Mouse (Mus musculus): ENCODE results near the gene Ttc28. TPM values are rescaled to one million over a fixed set of nuclear protein-coding genes. Genes with fewer than 3 reads are reported as not detected.

Gene Ttc28
- polyA plus RNA-seq, 1 experiment from 2014 or later: 28.2 TPM

GRCm38 (mm10) chr5:111155271-111155670 is 275.7 kb downstream of the Ttc28 start:
- Histone ChIP-seq H3K4me2 (replicated peaks) (no peak overlapping the region), H3K27me3 (no peaks in the 10 kb centered on the region), H3K4me1 (peaks cover 80% of the 10 kb centered on the region), H3K27ac (no peak overlapping the region), H3K9ac (no peak overlapping the region), H3K36me3 (no peaks in the 10 kb centered on the region), H3K4me3 (no peak overlapping the region), H3K9me3 (replicated peaks) (no peaks in the 10 kb centered on the region)
- ATAC-seq (ENCODE audit: low FRiP score): no peak
- 87% methylated on average over 4 of the region's 4 CpGs for WGBS

- Histone ChIP-seq H3K9ac (no peak overlapping the region), H3K36me3 (no peaks in the 10 kb centered on the region), H3K27ac (no peak overlapping the region), H3K4me1 (peaks cover 86% of the 10 kb centered on the region), H3K4me3 (no peak overlapping the region), H3K4me2 (replicated peaks) (no peak overlapping the region), H3K9me3 (replicated peaks) (no peaks in the 10 kb centered on the region), H3K27me3 (no peaks in the 10 kb centered on the region)
- 94% methylated on average over 12 of the region's 12 CpGs for whole genome bisulfite sequencing
- ATAC-seq (ENCODE audit: low FRiP score): no peak
These were observed 276.3 kb downstream of the Ttc28 start for GRCm38 (mm10) chr5:111155928-111156327.

DNA sequence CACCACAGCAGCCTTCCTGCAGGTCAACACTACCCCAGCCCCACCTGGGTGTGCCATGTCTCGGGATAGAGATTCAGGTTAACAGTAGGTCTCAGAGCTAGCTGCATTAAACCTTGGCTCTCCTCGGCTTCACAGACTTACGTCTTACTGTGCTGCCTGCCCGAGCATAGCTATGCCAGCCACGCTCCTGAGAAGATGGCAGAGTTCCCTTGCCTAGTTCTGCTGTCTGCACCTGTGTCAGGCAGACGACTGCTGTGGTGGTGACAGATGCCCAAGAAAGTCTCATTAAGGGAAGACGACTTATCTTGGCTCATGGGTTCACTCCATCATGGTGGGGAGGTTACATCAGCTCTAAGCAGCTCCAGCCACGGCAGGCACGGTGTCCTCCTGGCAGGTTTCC is 278.7 kb downstream of the Ttc28 start:
- H3K4me1 ChIP-seq: peaks cover 87% of the 10 kb centered on the region
- no peak overlapping the region for H3K9ac ChIP-seq
- 85% methylated on average over 9 of the region's 9 CpGs for WGBS
- H3K4me2 ChIP-seq (replicated peaks): no peak overlapping the region
- H3K27me3 ChIP-seq: no peaks in the 10 kb centered on the region
- no peaks in the 10 kb centered on the region for H3K36me3 ChIP-seq
- H3K9me3 ChIP-seq (replicated peaks): no peaks in the 10 kb centered on the region
- H3K27ac ChIP-seq: no peak overlapping the region
- no peak for ATAC-seq (ENCODE audit: low FRiP score)
- H3K4me3 ChIP-seq: no peak overlapping the region

GRCm38 (mm10) chr5:111159628-111160321 is 280.2 kb downstream of the Ttc28 start:
- peak overlapping the region; percentile 37 for H3K27ac ChIP-seq
- no peak for ATAC-seq (ENCODE audit: low FRiP score)
- no peak overlapping the region for H3K9ac ChIP-seq
- no peaks in the 10 kb centered on the region for H3K27me3 ChIP-seq
- peak overlapping the region; percentile 13; the same call in 1 of the 2 replicates for H3K4me2 ChIP-seq (replicated peaks)
- peaks cover 87% of the 10 kb centered on the region for H3K4me1 ChIP-seq
- H3K4me3 ChIP-seq: no peak overlapping the region
- no peaks in the 10 kb centered on the region for H3K36me3 ChIP-seq
- no peaks in the 10 kb centered on the region for H3K9me3 ChIP-seq (replicated peaks)
- 38% methylated on average over 23 of the region's 23 CpGs for WGBS

DNA sequence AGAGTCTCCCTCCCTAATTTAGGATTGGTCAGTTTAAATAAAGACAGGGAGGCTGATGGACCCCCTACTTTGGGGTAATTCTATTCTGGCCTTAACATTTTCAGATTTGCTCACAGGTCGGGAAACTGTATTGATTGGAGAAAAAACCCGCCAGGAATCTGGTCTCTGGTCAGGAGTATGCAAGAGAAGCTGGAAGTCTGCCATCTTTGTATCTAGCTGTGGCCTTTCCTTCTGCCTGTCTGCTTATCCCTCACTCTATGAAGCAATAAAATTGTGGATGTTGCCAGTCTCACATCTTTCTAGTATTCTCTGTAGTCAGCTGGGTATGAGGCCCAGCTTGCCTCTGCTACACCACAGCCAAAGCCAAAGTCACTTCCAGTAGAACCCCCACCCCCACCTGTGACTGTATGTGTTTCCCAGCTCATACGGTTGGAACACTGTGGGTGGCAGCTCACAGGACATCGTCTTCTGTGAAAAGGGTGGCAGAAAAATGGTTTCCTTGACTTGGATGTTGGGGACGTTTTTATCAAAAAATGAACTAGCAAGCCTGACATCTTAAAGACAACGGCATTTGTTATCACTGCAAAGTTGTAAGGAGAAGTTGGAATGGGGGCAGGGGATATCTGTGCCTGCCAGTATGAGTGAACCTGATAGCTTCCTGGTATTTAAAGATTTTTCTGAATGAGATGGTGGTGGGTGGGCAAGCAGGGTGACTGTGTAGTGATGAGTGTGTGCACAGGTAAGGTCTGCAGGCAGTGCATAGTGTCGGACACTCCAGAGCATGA is 281.7 kb downstream of the Ttc28 start:
- Histone ChIP-seq H3K9me3 (replicated peaks) (no peaks in the 10 kb centered on the region), H3K36me3 (no peaks in the 10 kb centered on the region), H3K9ac (no peak overlapping the region), H3K4me3 (no peak overlapping the region), H3K27me3 (no peaks in the 10 kb centered on the region), H3K4me2 (replicated peaks) (no peak overlapping the region), H3K27ac (no peak overlapping the region), H3K4me1 (peaks cover 80% of the 10 kb centered on the region)
- 72% methylated on average over 7 of the region's 7 CpGs for WGBS
- ATAC-seq (ENCODE audit: low FRiP score): no peak

DNA sequence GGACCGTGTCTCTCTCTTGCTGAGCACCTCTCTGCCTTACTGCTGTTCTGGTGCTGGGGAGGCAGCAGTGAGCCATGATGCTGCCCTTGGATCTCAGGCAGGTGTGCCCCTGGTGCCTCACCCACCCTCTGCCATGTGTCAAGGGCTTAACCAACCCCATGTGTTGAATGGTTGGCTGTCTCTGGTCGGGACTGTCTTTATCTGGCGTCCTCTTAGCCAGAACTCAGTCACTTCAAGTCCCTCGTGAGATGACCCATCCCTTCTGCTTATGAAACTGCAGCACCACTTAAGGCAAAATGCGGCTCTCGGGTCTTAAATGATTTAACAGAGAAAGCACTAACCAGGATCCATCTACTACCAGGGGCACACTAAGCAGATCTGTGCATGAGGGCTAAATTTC is 283.3 kb downstream of the Ttc28 start:
- H3K9ac ChIP-seq: no peak overlapping the region
- no peaks in the 10 kb centered on the region for H3K9me3 ChIP-seq (replicated peaks)
- H3K27ac ChIP-seq: peak overlapping the region; percentile 74
- peaks cover 70% of the 10 kb centered on the region for H3K4me1 ChIP-seq
- H3K4me2 ChIP-seq (replicated peaks): no peak overlapping the region
- no peak for ATAC-seq (ENCODE audit: low FRiP score)
- 64% methylated on average over 6 of the region's 6 CpGs for WGBS
- no peaks in the 10 kb centered on the region for H3K27me3 ChIP-seq
- no peaks in the 10 kb centered on the region for H3K36me3 ChIP-seq
- H3K4me3 ChIP-seq: no peak overlapping the region

DNA sequence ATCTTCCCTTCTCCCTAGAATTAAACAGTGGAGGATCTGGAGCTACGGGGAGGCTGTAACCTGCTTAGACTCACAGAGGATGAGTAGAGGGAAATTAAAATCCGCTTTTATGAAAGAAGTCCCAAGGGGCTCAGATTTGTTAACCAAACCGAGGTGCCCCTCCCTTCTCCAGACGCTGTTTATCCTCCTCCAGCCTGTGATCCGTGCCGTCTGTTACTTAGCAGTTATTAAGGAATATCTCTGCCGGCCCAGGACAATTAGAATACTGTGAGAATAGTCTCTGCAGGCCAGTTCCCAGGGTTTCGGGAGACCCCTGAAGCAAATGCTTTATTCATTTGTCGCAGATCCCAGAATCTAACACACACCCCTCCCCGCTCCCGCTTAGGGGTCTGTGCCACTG is 283.8 kb downstream of the Ttc28 start:
- H3K4me2 ChIP-seq (replicated peaks): peak overlapping the region; percentile 17

GRCm38 (mm10) chr5:111164348-111164920 is 284.8 kb downstream of the Ttc28 start:
- no peak overlapping the region for H3K4me2 ChIP-seq (replicated peaks)
- H3K4me1 ChIP-seq: peaks cover 63% of the 10 kb centered on the region

More for the DNA sequence above, 283.8 kb downstream of the Ttc28 start:
- Histone ChIP-seq H3K36me3 (no peaks in the 10 kb centered on the region), H3K4me1 (peaks cover 71% of the 10 kb centered on the region), H3K27ac (peak overlapping the region; percentile 74), H3K9ac (0 out of 2 replicates have a peak overlapping the region, but pooled peaks have one; percentile 32), H3K27me3 (no peaks in the 10 kb centered on the region), H3K4me3 (no peak overlapping the region), H3K9me3 (replicated peaks) (no peaks in the 10 kb centered on the region)
- WGBS: 38% methylated on average over 11 of the region's 11 CpGs
- ATAC-seq (ENCODE audit: low FRiP score): peak; percentile 42; the same call in 1 of the 2 replicates

DNA sequence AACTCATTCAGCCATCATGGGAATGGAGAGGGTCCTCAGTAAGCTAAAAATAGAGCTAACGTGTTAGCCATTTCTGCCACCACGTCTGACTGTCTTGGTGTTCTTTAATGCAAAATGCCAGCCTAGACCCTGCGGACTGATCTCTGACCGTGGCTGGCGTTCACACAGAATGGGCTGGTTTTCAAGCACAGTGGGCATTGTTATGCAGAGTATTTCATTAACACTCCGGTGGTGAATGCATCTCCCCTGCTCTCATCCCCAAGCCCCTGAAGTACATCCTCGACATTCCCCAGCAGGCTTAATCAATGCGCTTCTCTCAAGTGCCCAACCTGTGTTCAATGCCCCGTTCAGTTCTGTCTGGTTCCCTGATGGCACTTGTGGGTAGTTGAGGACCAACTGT is 290.8 kb downstream of the Ttc28 start:
- WGBS: 23% methylated on average over 9 of the region's 9 CpGs
- Histone ChIP-seq H3K36me3 (no peaks in the 10 kb centered on the region), H3K27me3 (no peaks in the 10 kb centered on the region), H3K4me1 (peaks cover 28% of the 10 kb centered on the region), H3K4me2 (replicated peaks) (0 out of 2 replicates have a peak overlapping the region, but pooled peaks have one; percentile 1), H3K9ac (no peak overlapping the region), H3K9me3 (replicated peaks) (no peaks in the 10 kb centered on the region), H3K4me3 (no peak overlapping the region), H3K27ac (no peak overlapping the region)
- ATAC-seq (ENCODE audit: low FRiP score): no peak; the same call in 1 of the 2 replicates

More at GRCm38 (mm10) chr5:111164348-111164920, 284.8 kb downstream of the Ttc28 start:
- Histone ChIP-seq H3K4me3 (no peak overlapping the region), H3K27me3 (no peaks in the 10 kb centered on the region), H3K9ac (0 out of 2 replicates have a peak overlapping the region, but pooled peaks have one; percentile 9), H3K9me3 (replicated peaks) (no peaks in the 10 kb centered on the region), H3K36me3 (no peaks in the 10 kb centered on the region), H3K27ac (peak overlapping the region; percentile 74)
- WGBS: 28% methylated on average over 9 of the region's 9 CpGs
- ATAC-seq (ENCODE audit: low FRiP score): no peak

DNA sequence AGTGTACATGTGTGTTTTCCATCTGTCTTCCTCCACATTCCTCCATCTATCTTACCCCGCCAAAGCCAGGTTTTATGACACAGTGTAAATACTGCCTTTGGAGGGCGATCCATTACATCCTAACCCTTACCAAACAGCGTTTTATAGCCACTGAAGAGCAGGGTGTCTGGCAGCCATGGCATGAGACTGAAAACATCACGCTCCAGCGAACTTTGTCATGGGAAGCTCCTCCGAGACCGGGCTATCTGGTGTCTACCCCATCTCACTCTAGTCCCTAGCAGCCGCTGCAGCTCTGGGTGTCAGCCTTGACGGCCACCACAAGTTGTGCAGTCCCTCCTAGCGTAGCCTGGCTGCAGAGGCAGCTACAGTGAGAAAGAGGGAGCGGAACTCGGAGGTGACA is 295.8 kb downstream of the Ttc28 start:
- 0 out of 2 replicates have a peak overlapping the region, but pooled peaks have one; percentile 23 for H3K9ac ChIP-seq
- H3K9me3 ChIP-seq (replicated peaks): no peaks in the 10 kb centered on the region
- H3K4me1 ChIP-seq: peaks cover 63% of the 10 kb centered on the region
- no peaks in the 10 kb centered on the region for H3K27me3 ChIP-seq
- no peak overlapping the region for H3K4me3 ChIP-seq
- 68% methylated on average over 12 of the region's 12 CpGs for WGBS
- no peaks in the 10 kb centered on the region for H3K36me3 ChIP-seq
- no peak overlapping the region for H3K4me2 ChIP-seq (replicated peaks)
- peak overlapping the region; percentile 58 for H3K27ac ChIP-seq
- ATAC-seq (ENCODE audit: low FRiP score): no peak

DNA sequence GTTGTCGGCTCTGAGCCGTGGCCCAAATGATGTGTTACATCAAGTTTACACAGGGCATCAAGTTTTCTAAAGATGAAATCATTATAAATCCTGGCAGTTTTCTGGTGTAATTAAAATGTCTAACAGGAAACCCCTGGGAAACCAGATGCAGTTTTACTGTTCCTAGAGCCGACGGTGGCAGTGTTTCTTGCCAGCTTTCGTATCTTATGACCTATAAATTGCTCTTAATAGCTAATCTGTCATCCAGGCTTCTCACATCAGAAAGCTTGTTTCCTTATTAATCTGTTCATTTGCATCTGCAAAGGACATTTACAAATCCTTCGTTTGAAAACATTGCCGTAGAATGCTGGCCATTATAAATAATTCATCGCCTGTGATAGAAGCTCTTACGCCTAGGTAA is 296.2 kb downstream of the Ttc28 start:
- H3K27ac ChIP-seq: peak overlapping the region; percentile 58
- no peak overlapping the region for H3K4me2 ChIP-seq (replicated peaks)
- H3K9me3 ChIP-seq (replicated peaks): no peaks in the 10 kb centered on the region
- no peaks in the 10 kb centered on the region for H3K36me3 ChIP-seq
- H3K27me3 ChIP-seq: no peaks in the 10 kb centered on the region
- no peak overlapping the region for H3K9ac ChIP-seq
- H3K4me3 ChIP-seq: no peak overlapping the region
- 57% methylated on average over 9 of the region's 9 CpGs for WGBS
- peaks cover 63% of the 10 kb centered on the region for H3K4me1 ChIP-seq
- no peak for ATAC-seq (ENCODE audit: low FRiP score)

GRCm38 (mm10) chr5:111176441-111176840 is 296.8 kb downstream of the Ttc28 start:
- H3K4me1 ChIP-seq: peaks cover 69% of the 10 kb centered on the region

More at GRCm38 (mm10) chr5:111176441-111176840, 296.8 kb downstream of the Ttc28 start:
- H3K4me3 ChIP-seq: no peak overlapping the region
- H3K36me3 ChIP-seq: no peaks in the 10 kb centered on the region
- H3K27me3 ChIP-seq: no peaks in the 10 kb centered on the region
- WGBS: 87% methylated on average over 13 of the region's 13 CpGs
- ATAC-seq (ENCODE audit: low FRiP score): no peak
- H3K9ac ChIP-seq: no peak overlapping the region
- H3K9me3 ChIP-seq (replicated peaks): no peaks in the 10 kb centered on the region
- H3K4me2 ChIP-seq (replicated peaks): no peak overlapping the region
- peak overlapping the region; percentile 62 for H3K27ac ChIP-seq

All from hindbrain, embryonic 12.5 days (tissue).